Mouse (Mus musculus) lung, embryonic 14.5 days (tissue): ENCODE data around the gene Rsu1. TPM values are rescaled to one million over a fixed set of nuclear protein-coding genes. Genes with fewer than 3 reads are reported as not detected.
A peak's percentile ranks its signal among the peaks of the same experiment; 100 is the strongest.

Experiments
- ATAC-seq: fragments of 200-750 bp; cut with Nextera tagmentation; 2 replicates; pipeline ENCODE4 v1.8.0; 2017; ENCODE audit warnings: mild to moderate bottlenecking, moderate TSS enrichment, moderate library complexity; ENCODE audit not compliant: insufficient read depth
- DNase-seq: peaks from one replicate; pipeline ENCODE4 v3.0.0-alpha.2; 2015
- H3K27ac ChIP-seq: fragments of 300-500 bp; sonication (generic); 2 replicates; pipeline ENCODE4 v1.5.1; 2014; ENCODE audit warnings: low read depth, mild to moderate bottlenecking, moderate library complexity
- H3K27me3 ChIP-seq: fragments of 300-500 bp; sonication (generic); 2 replicates; pipeline ENCODE4 v1.6.1; 2014; ENCODE audit warnings: low read length, control low read depth; ENCODE audit not compliant: insufficient read depth
- H3K36me3 ChIP-seq: fragments of 300-500 bp; sonication (generic); 2 replicates; pipeline ENCODE4 v1.6.1; 2014; ENCODE audit warnings: control low read depth; ENCODE audit not compliant: insufficient read depth
- H3K4me1 ChIP-seq: fragments of 300-500 bp; sonication (generic); 2 replicates; pipeline ENCODE4 v1.6.1; 2014; ENCODE audit warnings: antibody characterized with exemption, control low read depth; ENCODE audit not compliant: insufficient read depth
- H3K4me2 ChIP-seq: fragments of 300-500 bp; sonication (generic); 2 replicates; pipeline ENCODE4 v1.6.1; 2014; ENCODE audit warnings: mild to moderate bottlenecking
- H3K4me3 ChIP-seq: fragments of 300-500 bp; sonication (generic); 2 replicates; pipeline ENCODE4 v1.5.1; 2014; ENCODE audit warnings: low read depth, low read length
- H3K9ac ChIP-seq: fragments of 300-500 bp; sonication (generic); 2 replicates; pipeline ENCODE4 v1.6.1; 2014
- H3K9me3 ChIP-seq: fragments of 300-500 bp; sonication (generic); 2 replicates; pipeline ENCODE4 v1.6.1; 2016; ENCODE audit warnings: low read depth, low read length, control low read depth
- CTCF ChIP-seq: IDR thresholded peaks from 2 replicates; pipeline ENCODE4 v1.5.1; 2016; ENCODE audit warnings: antibody characterized with exemption, low read depth
- WGBS: fragments of 180-500 bp; shearing (Covaris S2); extraction: QIAGEN DNeasy Blood & Tissue Kit; methylation state at CpG from one replicate; pipeline ENCODE4 v1.1.7; 2014; 5-methylcytosine and 5-hydroxymethylcytosine counted together
- polyA plus RNA-seq: library from polyadenylated mRNA; unstranded; fragments of >200 nt; fragmentation: Nextera tagmentation; extraction: Ambion mirVana; gene quantifications from 2 replicates; pipeline ENCODE4 v1.2.1, GENCODE M21; 2014

Rsu1 gene
- polyA plus RNA-seq, 1 experiment from 2014 or later, result 144 TPM

- Histone ChIP-seq H3K9me3 (no peaks in the 10 kb centered on the region), H3K27me3 (no peaks in the 10 kb centered on the region), H3K27ac (no peak overlapping the region), H3K4me3 (no peak overlapping the region), H3K4me2 (no peak overlapping the region), H3K4me1 (no peaks in the 10 kb centered on the region), H3K9ac (no peak overlapping the region), H3K36me3 (no peaks in the 10 kb centered on the region)
- peak; percentile 40 for TF ChIP-seq CTCF
- 52% methylated on average over 7 of the region's 7 CpGs for WGBS
- no peak for ATAC-seq
- no peak for DNase-seq
Observed at GRCm38 (mm10) chr2:13275874-13276273, 4.7 kb upstream of the Rsu1 start.

GRCm38 (mm10) chr2:13270736-13271135 is 479 bp downstream of the Rsu1 start:
- Histone ChIP-seq H3K36me3 (peaks cover 3% of the 10 kb centered on the region; the same call in 1 of the 2 replicates), H3K9me3 (no peaks in the 10 kb centered on the region), H3K4me2 (peak overlapping the region; percentile 82), H3K4me1 (0 out of 2 replicates have a peak, but pooled peaks cover 3% of the 10 kb centered on the region), H3K9ac (peak overlapping the region; percentile 60), H3K27ac (peak overlapping the region; percentile 63; the same call in 1 of the 2 replicates), H3K27me3 (no peaks in the 10 kb centered on the region), H3K4me3 (peak overlapping the region; percentile 51)
- WGBS, result 19% methylated on average over 8 of the region's 8 CpGs
- ATAC-seq (peak; percentile 3; the same call in 1 of the 2 replicates), DNase-seq (peak; percentile 49)
- TF ChIP-seq CTCF, result no peak

- DNase-seq (no peak), ATAC-seq (no peak)
- Histone ChIP-seq H3K27ac (no peak overlapping the region), H3K9ac (no peak overlapping the region), H3K4me2 (no peak overlapping the region), H3K4me1 (0 out of 2 replicates have a peak, but pooled peaks cover 3% of the 10 kb centered on the region), H3K4me3 (no peak overlapping the region), H3K36me3 (peaks cover 8% of the 10 kb centered on the region; the same call in 1 of the 2 replicates), H3K9me3 (no peaks in the 10 kb centered on the region), H3K27me3 (no peaks in the 10 kb centered on the region)
- TF ChIP-seq CTCF, result no peak
- 92% methylated on average over 4 of the region's 4 CpGs for WGBS
Observed at GRCm38 (mm10) chr2:13268681-13269293, 2.4 kb downstream of the Rsu1 start.

- Histone ChIP-seq H3K4me1 (no peaks in the 10 kb centered on the region), H3K4me3 (no peak overlapping the region), H3K9me3 (no peaks in the 10 kb centered on the region), H3K27me3 (no peaks in the 10 kb centered on the region), H3K36me3 (peaks cover 9% of the 10 kb centered on the region; the same call in 1 of the 2 replicates), H3K9ac (no peak overlapping the region), H3K4me2 (no peak overlapping the region), H3K27ac (no peak overlapping the region)
- ATAC-seq (peak; percentile 42; the same call in 1 of the 2 replicates), DNase-seq (peak; percentile 79)
- WGBS, result 45% methylated on average over 4 of the region's 4 CpGs
- peak; percentile 82 for TF ChIP-seq CTCF
Observed at GRCm38 (mm10) chr2:13264875-13265274, 6.3 kb downstream of the Rsu1 start.

- peaks cover 9% of the 10 kb centered on the region; the same call in 1 of the 2 replicates for H3K36me3 ChIP-seq
- no peak for ATAC-seq
- WGBS, result 65% methylated on average over 4 of the region's 4 CpGs
- H3K4me3 ChIP-seq, result no peak overlapping the region
- H3K4me2 ChIP-seq, result no peak overlapping the region
- no peak for TF ChIP-seq CTCF
- no peaks in the 10 kb centered on the region for H3K4me1 ChIP-seq
- DNase-seq, result no peak
- no peaks in the 10 kb centered on the region for H3K9me3 ChIP-seq
- H3K27ac ChIP-seq, result no peak overlapping the region
- H3K9ac ChIP-seq, result no peak overlapping the region
- no peaks in the 10 kb centered on the region for H3K27me3 ChIP-seq
Observed at GRCm38 (mm10) chr2:13263150-13263549, 8.1 kb downstream of the Rsu1 start.

GRCm38 (mm10) chr2:13258606-13259005 is 12.6 kb downstream of the Rsu1 start:
- Histone ChIP-seq H3K4me1 (no peaks in the 10 kb centered on the region), H3K27me3 (no peaks in the 10 kb centered on the region), H3K9ac (no peak overlapping the region), H3K36me3 (peaks cover 11% of the 10 kb centered on the region), H3K4me3 (no peak overlapping the region), H3K4me2 (no peak overlapping the region), H3K9me3 (no peaks in the 10 kb centered on the region; the same call in 1 of the 2 replicates), H3K27ac (no peak overlapping the region)
- 75% methylated on average over 2 of the region's 2 CpGs for WGBS
- no peak for TF ChIP-seq CTCF
- ATAC-seq, result no peak
- no peak for DNase-seq

GRCm38 (mm10) chr2:13240711-13241110 is 30.5 kb downstream of the Rsu1 start:
- no peak for TF ChIP-seq CTCF
- H3K4me3 ChIP-seq, result no peak overlapping the region
- H3K4me2 ChIP-seq, result no peak overlapping the region
- no peaks in the 10 kb centered on the region for H3K4me1 ChIP-seq
- H3K36me3 ChIP-seq, result peaks cover 7% of the 10 kb centered on the region; the same call in 1 of the 2 replicates
- WGBS, result 56% methylated on average over 9 of the region's 9 CpGs
- no peak overlapping the region for H3K27ac ChIP-seq
- no peak overlapping the region for H3K9ac ChIP-seq
- no peak for DNase-seq
- no peak for ATAC-seq
- H3K9me3 ChIP-seq, result no peaks in the 10 kb centered on the region
- H3K27me3 ChIP-seq, result no peaks in the 10 kb centered on the region
